Mouse (Mus musculus) hindbrain, embryonic 15.5 days (tissue): ENCODE results near the gene Hdac7. TPM values are rescaled to one million over a fixed set of nuclear protein-coding genes. Genes with fewer than 3 reads are reported as not detected.
"Not testable (repeated sequence)": the region's sequence is repeated elsewhere in the genome, so short reads cannot be mapped to it uniquely, and the experiment has no call there.

Experiments
- ATAC-seq: fragments of 200-750 bp; cut with Nextera tagmentation; 2 replicates; pipeline ENCODE4 v1.8.0; 2017; ENCODE audit warnings: low read depth, moderate number of reproducible peaks, moderate TSS enrichment; ENCODE audit not compliant: low FRiP score
- H3K27ac ChIP-seq: fragments of 300-500 bp; sonication (generic); replicated peaks from 2 replicates; pipeline ENCODE4 v1.5.1; 2015; ENCODE audit warnings: mild to moderate bottlenecking, inconsistent platforms
- H3K27me3 ChIP-seq: fragments of 300-500 bp; sonication (generic); 2 replicates; pipeline ENCODE4 v1.6.1; 2015; ENCODE audit warnings: control low read depth, inconsistent platforms
- H3K36me3 ChIP-seq: fragments of 300-500 bp; sonication (generic); 2 replicates; pipeline ENCODE4 v1.6.1; 2015; ENCODE audit warnings: control low read depth, inconsistent platforms
- H3K4me1 ChIP-seq: fragments of 300-500 bp; sonication (generic); replicated peaks from 2 replicates; pipeline ENCODE4 v1.6.1; 2015; ENCODE audit warnings: control low read depth, inconsistent platforms
- H3K4me2 ChIP-seq: fragments of 300-500 bp; sonication (generic); 2 replicates; pipeline ENCODE4 v1.6.1; 2015; ENCODE audit warnings: moderate library complexity, mild to moderate bottlenecking, inconsistent platforms
- H3K4me3 ChIP-seq: fragments of 300-500 bp; sonication (generic); 2 replicates; pipeline ENCODE4 v1.5.1; 2015; ENCODE audit warnings: mild to moderate bottlenecking, inconsistent platforms
- H3K9ac ChIP-seq: fragments of 300-500 bp; sonication (generic); 2 replicates; pipeline ENCODE4 v1.6.1; 2015; ENCODE audit warnings: inconsistent platforms
- H3K9me3 ChIP-seq: fragments of 300-500 bp; sonication (generic); 2 replicates; pipeline ENCODE4 v1.6.1; 2016; ENCODE audit warnings: control low read depth, inconsistent platforms
- WGBS: fragments of 180-500 bp; shearing (Covaris S2); methylation state at CpG from one replicate; pipeline ENCODE4 v1.1.7; 2015; 5-methylcytosine and 5-hydroxymethylcytosine counted together
- polyA plus RNA-seq: library from polyadenylated mRNA; unstranded; fragments of >200 nt; fragmentation: Nextera tagmentation; extraction: Ambion mirVana; gene quantifications from 2 replicates; pipeline ENCODE4 v1.2.1, GENCODE M21; 2015

Hdac7 gene
- polyA plus RNA-seq, 1 experiment from 2014 or later, result 28.1 TPM

DNA sequence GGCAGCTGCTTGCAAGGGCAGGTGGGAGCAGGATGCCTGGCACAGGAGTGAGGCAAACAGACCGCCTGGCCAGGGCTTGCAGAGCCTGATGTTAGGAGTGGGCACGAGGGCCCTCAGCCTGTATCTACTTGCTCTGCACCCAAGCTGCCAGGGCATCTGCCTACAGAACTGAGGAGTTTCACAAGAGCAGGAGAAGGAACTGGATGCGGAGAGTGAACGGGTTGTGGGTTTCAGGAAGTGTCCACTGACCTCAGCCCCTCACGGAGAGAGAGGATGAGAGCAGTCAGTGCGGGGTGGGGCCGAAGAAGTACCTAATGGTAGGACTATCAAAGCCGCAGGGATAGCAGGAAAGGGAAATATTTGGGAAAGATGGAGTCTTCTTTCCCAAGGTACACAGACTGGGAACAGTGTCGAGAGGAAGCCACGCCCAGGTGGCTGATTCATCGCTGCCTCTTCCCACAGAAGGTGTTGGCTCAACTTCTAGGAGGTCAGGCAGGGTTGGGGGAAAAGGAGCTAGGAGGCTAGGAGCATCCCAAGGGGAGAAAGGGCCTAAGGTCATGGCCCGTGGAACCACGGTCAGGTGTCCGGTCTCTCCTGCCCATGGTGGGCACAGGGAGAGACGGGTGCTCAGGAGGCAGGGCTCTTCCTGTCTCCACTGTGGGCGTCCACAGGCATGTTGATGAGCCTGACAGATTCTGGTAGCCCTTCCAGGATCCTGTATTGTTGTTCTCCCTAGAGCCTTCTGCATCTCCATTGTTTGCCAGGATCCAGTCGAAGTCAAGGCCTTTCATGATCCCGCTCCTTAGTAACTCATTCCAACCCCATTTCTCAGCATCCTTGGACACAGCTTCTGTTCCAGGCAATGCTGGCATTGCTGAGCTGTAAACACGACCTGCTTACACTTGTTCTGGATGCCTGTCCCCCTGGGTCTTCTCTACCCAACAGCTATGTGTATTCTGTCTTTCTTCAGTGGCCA, 27.0 kb upstream of the Hdac7 start:
- ATAC-seq, result no peak
- 87% methylated on average over 19 of the region's 19 CpGs for WGBS
- H3K4me3 ChIP-seq, result no peak overlapping the region
- no peaks in the 10 kb centered on the region for H3K36me3 ChIP-seq
- no peaks in the 10 kb centered on the region for H3K27me3 ChIP-seq
- no peak overlapping the region for H3K4me2 ChIP-seq
- no peaks in the 10 kb centered on the region for H3K4me1 ChIP-seq
- H3K9ac ChIP-seq, result no peak overlapping the region
- no peaks in the 10 kb centered on the region for H3K9me3 ChIP-seq
- no peak overlapping the region for H3K27ac ChIP-seq

- not testable (repeated sequence) for H3K27me3 ChIP-seq, H3K9me3 ChIP-seq, H3K36me3 ChIP-seq, H3K27ac ChIP-seq, H3K4me3 ChIP-seq, ATAC-seq, H3K4me1 ChIP-seq, H3K9ac ChIP-seq, H3K4me2 ChIP-seq
- 83% methylated on average over 4 of the region's 4 CpGs for WGBS
These were observed 25.8 kb upstream of the Hdac7 start for GRCm38 (mm10) chr15:97870116-97870515.

DNA sequence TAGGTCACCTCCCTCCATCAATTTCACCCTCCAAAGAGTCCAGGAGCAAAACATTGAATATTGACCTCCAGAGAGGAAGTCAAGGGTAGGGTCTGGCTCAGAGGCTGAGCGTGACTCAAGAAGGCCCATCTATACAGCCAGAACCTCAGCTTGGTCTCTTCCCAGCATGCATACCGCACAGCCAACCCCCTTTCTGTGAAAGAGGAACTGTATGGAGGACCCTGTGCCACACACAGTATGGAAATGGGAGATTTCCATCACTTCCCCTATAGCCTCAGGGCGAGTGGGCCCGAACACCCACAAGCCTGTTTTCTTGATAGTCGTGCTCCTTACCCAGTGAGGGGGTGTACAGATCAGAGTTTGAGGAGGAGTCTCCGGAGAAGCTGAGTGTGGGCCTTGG, 24.7 kb upstream of the Hdac7 start:
- Histone ChIP-seq H3K27ac (no peak overlapping the region), H3K4me1 (no peaks in the 10 kb centered on the region), H3K4me3 (no peak overlapping the region), H3K27me3 (no peaks in the 10 kb centered on the region), H3K9ac (no peak overlapping the region), H3K4me2 (no peak overlapping the region), H3K9me3 (no peaks in the 10 kb centered on the region), H3K36me3 (no peaks in the 10 kb centered on the region)
- WGBS, result 90% methylated on average over 6 of the region's 6 CpGs
- no peak for ATAC-seq

GRCm38 (mm10) chr15:97865988-97866387, 21.7 kb upstream of the Hdac7 start:
- Histone ChIP-seq H3K27ac (no peak overlapping the region), H3K4me3 (no peak overlapping the region), H3K4me2 (no peak overlapping the region), H3K27me3 (no peaks in the 10 kb centered on the region), H3K9me3 (no peaks in the 10 kb centered on the region), H3K4me1 (no peaks in the 10 kb centered on the region), H3K36me3 (no peaks in the 10 kb centered on the region), H3K9ac (no peak overlapping the region)
- no peak for ATAC-seq
- 87% methylated on average over 2 of the region's 2 CpGs for WGBS

- no peak for ATAC-seq
- H3K4me3 ChIP-seq, result no peak overlapping the region
- H3K9ac ChIP-seq, result no peak overlapping the region
- no peaks in the 10 kb centered on the region for H3K36me3 ChIP-seq
- no peak overlapping the region for H3K27ac ChIP-seq
- H3K4me2 ChIP-seq, result no peak overlapping the region
- WGBS, result 77% methylated on average over 6 of the region's 6 CpGs
- H3K9me3 ChIP-seq, result no peaks in the 10 kb centered on the region
- no peaks in the 10 kb centered on the region for H3K4me1 ChIP-seq
- no peaks in the 10 kb centered on the region for H3K27me3 ChIP-seq
These were observed 20.9 kb upstream of the Hdac7 start for GRCm38 (mm10) chr15:97865175-97865574.

DNA sequence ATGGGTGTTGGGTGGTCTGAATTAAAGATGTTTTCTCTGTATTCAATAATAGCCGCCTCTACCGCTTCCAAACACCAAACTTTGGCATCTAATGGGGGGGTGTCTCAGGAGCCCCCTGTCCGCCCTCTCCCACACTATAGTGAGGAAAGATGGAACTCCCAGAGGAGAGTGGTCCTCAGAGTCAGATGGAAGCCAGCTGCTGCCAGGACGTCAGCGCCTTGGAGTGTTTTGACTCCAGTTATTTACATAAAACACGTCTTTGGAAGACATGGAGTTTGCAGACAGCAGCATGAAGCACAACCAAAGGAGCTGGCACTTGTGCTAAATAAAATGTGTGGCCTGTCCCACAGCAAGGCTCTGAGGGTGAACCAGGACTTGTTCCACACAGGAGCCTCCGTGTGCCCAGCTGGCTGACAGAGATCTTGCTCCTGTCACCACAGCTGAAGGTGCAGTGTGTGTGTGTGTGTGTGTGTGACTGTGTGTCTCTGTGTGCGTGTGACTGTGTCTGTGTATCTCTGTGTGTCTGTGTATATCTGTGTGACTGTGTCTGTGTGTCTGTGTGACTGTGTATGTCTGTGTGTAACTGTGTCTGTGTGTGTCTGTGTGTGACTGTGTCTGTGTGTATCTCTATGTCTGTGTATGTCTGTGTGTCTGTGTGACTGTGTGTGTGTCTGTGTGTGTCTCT, 20.2 kb upstream of the Hdac7 start:
- no peaks in the 10 kb centered on the region for H3K27me3 ChIP-seq
- WGBS, result 76% methylated on average over 8 of the region's 8 CpGs
- no peak overlapping the region for H3K27ac ChIP-seq
- no peaks in the 10 kb centered on the region for H3K9me3 ChIP-seq
- no peak for ATAC-seq
- no peak overlapping the region for H3K9ac ChIP-seq
- H3K4me3 ChIP-seq, result no peak overlapping the region
- no peaks in the 10 kb centered on the region for H3K36me3 ChIP-seq
- no peaks in the 10 kb centered on the region for H3K4me1 ChIP-seq
- H3K4me2 ChIP-seq, result no peak overlapping the region

DNA sequence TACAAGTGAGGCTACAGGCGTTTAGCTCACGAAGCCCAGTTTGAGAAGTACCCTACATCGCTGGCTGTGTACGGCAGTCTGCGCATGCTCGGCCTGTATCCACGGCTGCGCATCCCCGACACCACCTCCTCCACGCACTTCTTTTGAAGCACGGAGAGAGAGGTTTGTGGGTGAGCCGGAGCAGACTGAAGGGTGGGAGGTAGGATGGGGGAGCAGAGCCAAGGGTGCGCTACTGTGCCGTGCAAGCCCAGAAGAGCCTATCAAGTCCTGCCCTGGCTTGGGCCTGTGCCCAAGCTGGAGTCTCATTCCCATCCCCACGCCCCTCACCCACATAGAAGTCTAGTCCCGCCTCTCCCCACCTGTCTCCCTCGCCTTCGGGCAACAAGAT, 19.2 kb upstream of the Hdac7 start:
- H3K27ac ChIP-seq, result no peak overlapping the region
- ATAC-seq, result no peak
- no peaks in the 10 kb centered on the region for H3K36me3 ChIP-seq
- no peak overlapping the region for H3K4me3 ChIP-seq
- WGBS, result 83% methylated on average over 18 of the region's 18 CpGs
- H3K9ac ChIP-seq, result no peak overlapping the region
- H3K4me1 ChIP-seq, result no peaks in the 10 kb centered on the region
- H3K4me2 ChIP-seq, result no peak overlapping the region
- no peaks in the 10 kb centered on the region for H3K9me3 ChIP-seq
- no peaks in the 10 kb centered on the region for H3K27me3 ChIP-seq

DNA sequence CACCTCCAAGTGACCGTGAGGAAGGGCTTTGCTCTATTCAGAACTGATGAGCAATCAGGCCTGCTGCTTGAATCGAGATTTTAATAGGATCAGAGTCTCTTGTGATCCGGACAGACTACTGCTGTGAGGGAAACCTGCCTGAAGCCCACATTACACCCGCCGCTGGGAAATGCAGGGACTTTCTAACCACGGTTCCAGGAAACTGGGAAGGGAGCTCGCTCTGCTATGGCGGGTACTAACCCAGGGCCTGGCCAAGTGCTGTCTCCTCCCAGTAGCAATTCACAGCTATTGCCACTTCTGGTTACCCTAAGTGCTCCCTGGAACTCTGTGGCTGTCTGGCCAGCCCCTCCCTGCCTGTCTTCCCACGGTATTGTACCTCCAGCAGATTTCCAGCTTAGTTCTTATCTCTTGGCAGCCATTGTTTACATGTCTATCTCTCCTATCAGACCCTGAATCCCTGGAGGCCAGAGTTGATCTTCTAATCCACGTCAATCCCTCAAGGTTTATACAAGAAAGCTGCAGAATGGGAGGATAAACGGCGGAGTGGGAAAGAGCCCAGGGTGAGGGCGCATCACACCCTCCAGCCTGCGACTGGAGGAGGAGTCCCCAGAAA, 18.7 kb upstream of the Hdac7 start:
- Histone ChIP-seq H3K36me3 (no peaks in the 10 kb centered on the region), H3K9me3 (no peaks in the 10 kb centered on the region), H3K9ac (no peak overlapping the region), H3K4me2 (no peak overlapping the region), H3K4me1 (no peaks in the 10 kb centered on the region), H3K4me3 (no peak overlapping the region), H3K27ac (no peak overlapping the region), H3K27me3 (no peaks in the 10 kb centered on the region)
- no peak for ATAC-seq
- WGBS, result 64% methylated on average over 14 of the region's 14 CpGs

DNA sequence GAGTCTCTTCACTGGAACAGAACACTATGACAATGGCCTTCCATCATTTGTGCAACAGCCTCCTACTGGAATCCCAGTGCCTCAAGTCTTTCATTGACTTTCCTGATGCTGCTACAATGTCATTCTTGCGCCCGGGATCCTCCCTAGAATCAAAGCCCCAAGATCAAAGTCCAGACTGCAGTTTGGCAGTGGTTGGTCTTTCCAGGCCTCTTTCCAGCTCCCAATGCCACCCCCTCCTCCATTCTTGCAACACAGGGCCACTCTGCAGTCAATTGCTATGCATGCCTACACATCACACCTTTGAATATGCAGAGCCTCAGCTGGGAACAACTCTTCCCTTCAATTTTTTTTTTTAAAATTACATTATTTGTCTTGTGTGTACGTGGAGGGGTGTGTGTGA, 16.1 kb upstream of the Hdac7 start:
- Histone ChIP-seq H3K4me1 (no peaks in the 10 kb centered on the region), H3K4me2 (no peak overlapping the region), H3K27ac (no peak overlapping the region), H3K4me3 (no peak overlapping the region), H3K9me3 (no peaks in the 10 kb centered on the region), H3K36me3 (no peaks in the 10 kb centered on the region), H3K9ac (no peak overlapping the region), H3K27me3 (no peaks in the 10 kb centered on the region)
- WGBS, result 73% methylated on average over 3 of the region's 3 CpGs
- no peak for ATAC-seq

DNA sequence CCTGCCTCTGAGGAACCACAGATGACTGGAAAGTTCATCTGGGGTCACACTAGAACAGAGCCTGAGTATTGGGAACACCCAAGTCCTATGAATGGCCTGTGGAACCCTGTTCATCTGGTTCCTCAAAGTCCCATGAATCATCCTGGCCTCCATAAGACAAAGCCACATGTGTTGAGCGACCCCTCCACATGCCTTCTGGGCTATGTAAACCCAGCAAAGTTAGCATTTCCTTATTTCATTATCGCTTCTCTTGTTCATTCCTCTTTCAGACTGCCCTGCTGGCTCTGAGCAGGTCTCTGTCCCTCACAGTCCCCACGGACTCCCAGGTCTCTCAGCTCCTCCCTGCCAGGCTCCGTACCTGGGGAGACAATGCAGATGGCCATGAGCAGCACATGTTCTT, 14.1 kb upstream of the Hdac7 start:
- 90% methylated on average over 4 of the region's 4 CpGs for WGBS
- no peak overlapping the region for H3K4me2 ChIP-seq
- no peaks in the 10 kb centered on the region for H3K9me3 ChIP-seq
- no peaks in the 10 kb centered on the region for H3K27me3 ChIP-seq
- H3K36me3 ChIP-seq, result no peaks in the 10 kb centered on the region
- ATAC-seq, result no peak
- no peak overlapping the region for H3K4me3 ChIP-seq
- H3K4me1 ChIP-seq, result no peaks in the 10 kb centered on the region
- H3K9ac ChIP-seq, result no peak overlapping the region
- H3K27ac ChIP-seq, result no peak overlapping the region

DNA sequence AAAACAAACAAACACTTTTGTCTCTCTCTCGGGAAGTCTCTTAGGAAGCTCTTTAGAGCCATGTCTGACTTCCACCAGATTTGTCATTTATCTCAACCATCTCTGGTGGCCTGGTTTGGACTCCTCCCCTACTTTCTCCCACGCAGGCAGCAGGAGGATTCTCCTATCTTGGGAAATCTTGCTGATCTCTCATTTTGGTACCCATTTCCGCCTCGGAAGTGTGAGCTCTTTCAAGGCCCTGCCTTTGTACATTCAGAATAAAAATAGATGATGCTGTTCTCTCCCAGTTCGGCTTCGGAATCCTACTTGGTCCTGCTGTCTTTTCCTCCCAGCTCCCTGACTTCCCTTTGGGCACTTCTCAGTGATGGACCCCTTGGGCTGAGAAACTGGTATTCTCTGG, 10.2 kb upstream of the Hdac7 start:
- H3K4me1 ChIP-seq, result no peaks in the 10 kb centered on the region
- H3K36me3 ChIP-seq, result no peaks in the 10 kb centered on the region
- no peak overlapping the region for H3K4me2 ChIP-seq
- no peaks in the 10 kb centered on the region for H3K27me3 ChIP-seq
- ATAC-seq, result no peak
- no peak overlapping the region for H3K4me3 ChIP-seq
- WGBS, result 68% methylated on average over 6 of the region's 6 CpGs
- H3K27ac ChIP-seq, result no peak overlapping the region
- no peaks in the 10 kb centered on the region for H3K9me3 ChIP-seq
- no peak overlapping the region for H3K9ac ChIP-seq

DNA sequence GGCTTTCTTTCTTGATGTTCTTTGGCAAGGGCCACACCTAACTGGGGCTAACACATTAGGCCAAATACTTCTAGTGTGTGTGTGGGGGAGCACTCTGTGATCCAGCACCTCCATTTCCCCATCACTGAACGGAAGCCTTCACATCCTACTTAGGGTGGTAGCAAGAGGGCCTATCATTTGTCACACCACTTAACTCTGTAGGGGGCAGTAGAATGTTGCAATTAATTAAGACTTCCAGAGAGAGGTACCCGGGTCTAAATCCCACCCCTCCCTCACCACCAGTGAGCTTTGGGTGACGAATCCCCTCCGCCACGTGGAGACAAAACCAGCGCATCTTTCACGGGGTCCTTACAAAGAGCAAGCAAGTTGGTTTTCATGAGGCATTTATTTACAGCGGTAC, 9.8 kb upstream of the Hdac7 start:
- Histone ChIP-seq H3K4me3 (no peak overlapping the region), H3K9me3 (no peaks in the 10 kb centered on the region), H3K9ac (no peak overlapping the region), H3K4me1 (0 out of 2 replicates have a peak, but pooled peaks cover 4% of the 10 kb centered on the region), H3K27me3 (no peaks in the 10 kb centered on the region), H3K36me3 (no peaks in the 10 kb centered on the region), H3K4me2 (no peak overlapping the region), H3K27ac (no peak overlapping the region)
- WGBS, result 43% methylated on average over 8 of the region's 8 CpGs
- no peak for ATAC-seq
